In the genomic region with DNA sequence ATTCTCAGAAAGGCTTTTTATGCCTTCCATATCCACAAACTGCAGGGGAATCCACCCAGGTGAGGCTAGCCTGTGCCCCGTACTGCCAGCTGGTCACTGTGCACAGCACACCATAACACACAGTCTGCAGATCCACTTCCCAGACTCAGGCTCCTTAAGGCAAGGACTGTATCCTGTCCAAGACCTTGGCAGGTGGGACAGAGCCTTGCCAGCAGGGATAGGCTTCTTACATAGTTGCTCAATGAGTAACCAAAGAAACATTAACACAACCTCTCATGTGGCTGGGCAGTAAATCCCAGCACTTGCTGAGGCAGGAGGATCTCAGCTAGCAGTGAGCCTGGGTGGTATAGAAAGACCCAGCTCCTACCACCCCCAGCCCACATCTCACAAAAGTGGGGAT, we compare ENCODE assay signal across 16 mouse cellular contexts. TPM values are rescaled to one million over a fixed set of nuclear protein-coding genes. Genes with fewer than 3 reads are reported as not detected.
A peak's percentile ranks its signal among the peaks of the same experiment; 100 is the strongest.
DNase-seq lines count a peak whose midpoint lies in the region; ATAC-seq lines count a peak whose summit lies in the region.
"Had no signal": no experiment of that assay in that cellular context is flagged by ENCODE, and none has a peak within 500 bp of the region (broad histone marks: within the 10 kb centered on the region; RNA-seq: fewer than 3 reads in every experiment).

No protein-coding gene starts in this region.

- 88% methylated on average over 1 of the region's 1 CpGs for WGBS in heart, embryonic 10.5 days
- 91% methylated on average over 1 of the region's 1 CpGs for WGBS in forebrain, embryonic 15.5 days

- no peak for ATAC-seq in forebrain, embryonic 15.5 days (replicated peaks)
- ATAC-seq: hindbrain, postnatal 0 days; midbrain, embryonic 15.5 days had no signal

- peaks cover 77% of the 10 kb centered on the region for H3K4me1 ChIP-seq in heart, embryonic 10.5 days
- H3K4me1 ChIP-seq in forebrain, embryonic 15.5 days = peaks cover 12% of the 10 kb centered on the region

- peak overlapping the region; percentile 81; the same call in 1 of the 2 replicates for H3K4me3 ChIP-seq in heart, embryonic 10.5 days
- H3K4me3 ChIP-seq in forebrain, embryonic 15.5 days = no peak overlapping the region
- H3K4me3 ChIP-seq: forebrain, embryonic 12.5 days; liver, embryonic 15.5 days; megakaryocyte, embryonic 14.5 days; midbrain, embryonic 15.5 days had no signal

- H3K9me3 ChIP-seq in heart, embryonic 10.5 days = no peaks in the 10 kb centered on the region
- no peaks in the 10 kb centered on the region for H3K9me3 ChIP-seq in forebrain, embryonic 15.5 days
- H3K9me3 ChIP-seq: forebrain, embryonic 12.5 days; liver, embryonic 15.5 days; midbrain, embryonic 15.5 days had no signal

- H3K9ac ChIP-seq in forebrain, embryonic 15.5 days (replicated peaks) = no peak overlapping the region
- H3K9ac ChIP-seq: forebrain, embryonic 12.5 days; liver, embryonic 15.5 days; midbrain, embryonic 15.5 days had no signal

- DNase-seq in heart, embryonic 10.5 days (ENCODE audit: low spot score) = no peak
- DNase-seq in heart, postnatal 4 days = no peak
- peak; percentile 56 for DNase-seq in kidney, adult 18-20 months
- no peak for DNase-seq in kidney, postnatal 4 days
- peak; percentile 20 for DNase-seq in brain, adult 2 months (ENCODE audit: low read depth, low spot score)
- DNase-seq in kidney, postnatal 36 days = peak; percentile 53 to 62
- DNase-seq: gastrocnemius, postnatal 25 days; lung, postnatal 10 days; retina, postnatal 1 day; right cerebral cortex, postnatal 4 days had no signal

- H3K27ac ChIP-seq in heart, embryonic 10.5 days = 0 out of 2 replicates have a peak overlapping the region, but pooled peaks have one; percentile 16
- H3K27ac ChIP-seq in forebrain, embryonic 15.5 days (replicated peaks) = no peak overlapping the region
- H3K27ac ChIP-seq: forebrain, embryonic 12.5 days; hindbrain, postnatal 0 days; liver, embryonic 15.5 days; midbrain, embryonic 15.5 days had no signal

- no peak overlapping the region for H3K4me2 ChIP-seq in forebrain, embryonic 15.5 days (replicated peaks)
- H3K4me2 ChIP-seq: forebrain, embryonic 12.5 days; liver, embryonic 15.5 days; midbrain, embryonic 15.5 days had no signal

- H3K36me3 ChIP-seq in heart, embryonic 10.5 days = peaks cover 13% of the 10 kb centered on the region
- no peaks in the 10 kb centered on the region for H3K36me3 ChIP-seq in forebrain, embryonic 15.5 days
- H3K36me3 ChIP-seq: forebrain, embryonic 12.5 days; liver, embryonic 15.5 days; midbrain, embryonic 15.5 days had no signal

- no peaks in the 10 kb centered on the region for H3K27me3 ChIP-seq in heart, embryonic 10.5 days (ENCODE audit: insufficient read depth, poor library complexity, severe bottlenecking)
- H3K27me3 ChIP-seq in forebrain, embryonic 15.5 days = peaks cover 43% of the 10 kb centered on the region

RNA-seq across cellular contexts. Expression of a gene that starts 3.3 kb away (rescaled TPM):
- 43.1 and 60.1 TPM in 2 replicates for polyA plus RNA-seq in heart, embryonic 10.5 days (2016; fragmentation: Nextera tagmentation; extraction: Ambion mirVana)
- 10 to 100 TPM; 55.8 to 56.7 TPM for total RNA-seq in heart, postnatal 4 days (2021)
- polyA plus RNA-seq in forebrain, embryonic 15.5 days (2015; fragmentation: Nextera tagmentation; extraction: Ambion mirVana) = 3.9 and 4.0 TPM in 2 replicates

Comparison
In these comparisons a context has a peak if more than half of its experiments do, and no peak if none do; other contexts are left out.
1. DNase-seq: peak in kidney, adult 18-20 months (single experiment), brain, adult 2 months (single experiment) and kidney, postnatal 36 days (2 of 2); none in heart, embryonic 10.5 days (single experiment), heart, postnatal 4 days (single experiment) and kidney, postnatal 4 days (0 of 2).